Mouse (Mus musculus) hindbrain, embryonic 10.5 days (tissue): ENCODE measurements around the gene Ppia. TPM values are rescaled to one million over a fixed set of nuclear protein-coding genes. Genes with fewer than 3 reads are reported as not detected.
A peak's percentile ranks its signal among the peaks of the same experiment; 100 is the strongest.
"Not testable (repeated sequence)": the region's sequence is repeated elsewhere in the genome, so short reads cannot be mapped to it uniquely, and the experiment has no call there.

ENCODE experiments used
- DNase-seq: peaks from one replicate; pipeline ENCODE4 v3.0.0-alpha.2; 2017; ENCODE audit warnings: low spot score
- H3K27ac ChIP-seq: fragments of 300-500 bp; sonication (generic); 2 replicates; pipeline ENCODE4 v1.5.1; 2016; ENCODE audit warnings: mild to moderate bottlenecking, moderate library complexity
- H3K27me3 ChIP-seq: fragments of 300-500 bp; sonication (generic); 2 replicates; pipeline ENCODE4 v1.6.1; 2016; ENCODE audit warnings: mild to moderate bottlenecking; ENCODE audit not compliant: poor library complexity, insufficient read depth, severe bottlenecking
- H3K36me3 ChIP-seq: fragments of 300-500 bp; sonication (generic); 2 replicates; pipeline ENCODE4 v1.6.1; 2016; ENCODE audit warnings: mild to moderate bottlenecking, moderate library complexity
- H3K4me1 ChIP-seq: fragments of 300-500 bp; sonication (generic); replicated peaks from 2 replicates; pipeline ENCODE4 v1.6.1; 2016; ENCODE audit warnings: mild to moderate bottlenecking
- H3K4me3 ChIP-seq: fragments of 300-500 bp; sonication (generic); 2 replicates; pipeline ENCODE4 v1.5.1; 2016; ENCODE audit warnings: mild to moderate bottlenecking, moderate library complexity
- H3K9me3 ChIP-seq: fragments of 300-500 bp; sonication (generic); 2 replicates; pipeline ENCODE4 v1.6.1; 2016; ENCODE audit warnings: mild to moderate bottlenecking, moderate library complexity
- WGBS: fragments of 180-500 bp; shearing (Covaris S2); methylation state at CpG from one replicate; pipeline ENCODE4 v1.1.7; 2016; 5-methylcytosine and 5-hydroxymethylcytosine counted together
- polyA plus RNA-seq: library from polyadenylated mRNA; unstranded; fragments of >200 nt; fragmentation: Nextera tagmentation; extraction: Ambion mirVana; gene quantifications from 2 replicates; pipeline ENCODE4 v1.2.1, GENCODE M21; 2016

The Ppia gene
- polyA plus RNA-seq, 1 experiment from 2014 or later = 5,657 TPM

GRCm38 (mm10) chr11:6430186-6430585 is 14.9 kb downstream of the Ppia start:
- H3K27ac ChIP-seq = no peak overlapping the region
- peaks cover 98% of the 10 kb centered on the region for H3K36me3 ChIP-seq
- no peaks in the 10 kb centered on the region for H3K27me3 ChIP-seq
- no peaks in the 10 kb centered on the region for H3K9me3 ChIP-seq
- no peaks in the 10 kb centered on the region for H3K4me1 ChIP-seq
- WGBS = 93% methylated on average over 7 of the region's 7 CpGs
- H3K4me3 ChIP-seq = no peak overlapping the region
- no peak for DNase-seq

GRCm38 (mm10) chr11:6436442-6436841 is 21.2 kb downstream of the Ppia start:
- no peaks in the 10 kb centered on the region for H3K9me3 ChIP-seq
- no peak overlapping the region for H3K27ac ChIP-seq
- H3K27me3 ChIP-seq = no peaks in the 10 kb centered on the region
- H3K4me1 ChIP-seq = no peaks in the 10 kb centered on the region
- H3K4me3 ChIP-seq = no peak overlapping the region
- DNase-seq = peak; percentile 42
- WGBS = 68% methylated on average over 8 of the region's 8 CpGs
- peaks cover 96% of the 10 kb centered on the region for H3K36me3 ChIP-seq

GRCm38 (mm10) chr11:6437667-6438066 is 22.4 kb downstream of the Ppia start:
- DNase-seq = no peak
- 93% methylated on average over 2 of the region's 2 CpGs for WGBS
- Histone ChIP-seq H3K27ac (no peak overlapping the region), H3K4me3 (no peak overlapping the region), H3K9me3 (no peaks in the 10 kb centered on the region), H3K36me3 (peaks cover 90% of the 10 kb centered on the region), H3K4me1 (peaks cover 3% of the 10 kb centered on the region; the same call in 1 of the 2 replicates), H3K27me3 (no peaks in the 10 kb centered on the region)

- no peak overlapping the region for H3K27ac ChIP-seq
- H3K36me3 ChIP-seq = peaks cover 65% of the 10 kb centered on the region
- no peak overlapping the region for H3K4me3 ChIP-seq
- no peaks in the 10 kb centered on the region for H3K27me3 ChIP-seq
- no peaks in the 10 kb centered on the region for H3K9me3 ChIP-seq
- peaks cover 10% of the 10 kb centered on the region for H3K4me1 ChIP-seq
- DNase-seq = no peak
- WGBS = 94% methylated on average over 4 of the region's 4 CpGs
Measured at GRCm38 (mm10) chr11:6440171-6440570, 24.9 kb downstream of the Ppia start.

GRCm38 (mm10) chr11:6442566-6442965 is 27.3 kb downstream of the Ppia start:
- peaks cover 41% of the 10 kb centered on the region for H3K36me3 ChIP-seq
- no peak for DNase-seq
- no peak overlapping the region for H3K27ac ChIP-seq
- WGBS = 96% methylated on average over 4 of the region's 4 CpGs
- no peaks in the 10 kb centered on the region for H3K27me3 ChIP-seq
- H3K4me1 ChIP-seq = peaks cover 10% of the 10 kb centered on the region
- H3K9me3 ChIP-seq = no peaks in the 10 kb centered on the region
- H3K4me3 ChIP-seq = no peak overlapping the region

GRCm38 (mm10) chr11:6443102-6443501 is 27.9 kb downstream of the Ppia start:
- DNase-seq = no peak
- H3K27ac ChIP-seq = peak overlapping the region; percentile 99
- peaks cover 10% of the 10 kb centered on the region for H3K4me1 ChIP-seq
- 69% methylated on average over 4 of the region's 4 CpGs for WGBS
- no peaks in the 10 kb centered on the region for H3K9me3 ChIP-seq
- H3K27me3 ChIP-seq = no peaks in the 10 kb centered on the region
- peak overlapping the region; percentile 85 for H3K4me3 ChIP-seq
- peaks cover 36% of the 10 kb centered on the region for H3K36me3 ChIP-seq

- WGBS = under 1% methylated on average over 10 of the region's 10 CpGs
- Histone ChIP-seq H3K4me1 (peaks cover 10% of the 10 kb centered on the region), H3K9me3 (no peaks in the 10 kb centered on the region)
Measured at GRCm38 (mm10) chr11:6443727-6444076, 28.5 kb downstream of the Ppia start.

GRCm38 (mm10) chr11:6444077-6444853 is 29.0 kb downstream of the Ppia start, which contains the start of gene H2afv:
Gene H2afv, minus strand, starts transcription at chr11:6444443.
- Histone ChIP-seq H3K27me3 (no peaks in the 10 kb centered on the region), H3K4me1 (peaks cover 10% of the 10 kb centered on the region), H3K4me3 (peak within 1 kb of the TSS; percentile 85), H3K27ac (peak within 1 kb of the TSS; percentile 99), H3K36me3 (peaks cover 24% of the 10 kb centered on the region), H3K9me3 (no peaks in the 10 kb centered on the region)
- WGBS = under 1% methylated on average over 80 of the region's 80 CpGs
- peak; percentile 99 for DNase-seq

More at GRCm38 (mm10) chr11:6443727-6444076, 28.5 kb downstream of the Ppia start:
- Histone ChIP-seq H3K27me3 (no peaks in the 10 kb centered on the region), H3K36me3 (peaks cover 30% of the 10 kb centered on the region), H3K4me3 (peak overlapping the region; percentile 85), H3K27ac (peak overlapping the region; percentile 99)
- no peak for DNase-seq

- H3K4me3 ChIP-seq = no peak overlapping the region
- H3K36me3 ChIP-seq = peaks cover 15% of the 10 kb centered on the region
- H3K27ac ChIP-seq = peak overlapping the region; percentile 99
- peaks cover 10% of the 10 kb centered on the region for H3K4me1 ChIP-seq
- no peak for DNase-seq
- H3K9me3 ChIP-seq = no peaks in the 10 kb centered on the region
- H3K27me3 ChIP-seq = no peaks in the 10 kb centered on the region
- WGBS = 81% methylated on average over 4 of the region's 4 CpGs
Measured at GRCm38 (mm10) chr11:6445441-6445840, 30.2 kb downstream of the Ppia start.

- no peak overlapping the region for H3K4me3 ChIP-seq
- no peaks in the 10 kb centered on the region for H3K9me3 ChIP-seq
- H3K27ac ChIP-seq = no peak overlapping the region
- DNase-seq = no peak
- H3K27me3 ChIP-seq = no peaks in the 10 kb centered on the region
- peaks cover 10% of the 10 kb centered on the region for H3K4me1 ChIP-seq
- H3K36me3 ChIP-seq = peaks cover 11% of the 10 kb centered on the region
- 91% methylated on average over 7 of the region's 7 CpGs for WGBS
Measured at GRCm38 (mm10) chr11:6445951-6446350, 30.7 kb downstream of the Ppia start.

GRCm38 (mm10) chr11:6447493-6447892 is 32.2 kb downstream of the Ppia start:
- Histone ChIP-seq H3K27me3 (no peaks in the 10 kb centered on the region), H3K27ac (no peak overlapping the region), H3K36me3 (no peaks in the 10 kb centered on the region), H3K4me3 (no peak overlapping the region), H3K9me3 (no peaks in the 10 kb centered on the region), H3K4me1 (peaks cover 9% of the 10 kb centered on the region)
- 91% methylated on average over 4 of the region's 4 CpGs for WGBS
- DNase-seq = no peak

GRCm38 (mm10) chr11:6448155-6448554 is 32.9 kb downstream of the Ppia start:
- not testable (repeated sequence) for H3K27me3 ChIP-seq, H3K4me1 ChIP-seq, H3K27ac ChIP-seq, H3K36me3 ChIP-seq, H3K4me3 ChIP-seq, DNase-seq, H3K9me3 ChIP-seq
- WGBS = 93% methylated on average over 5 of the region's 5 CpGs

- Histone ChIP-seq H3K27ac (no peak overlapping the region), H3K4me1 (no peaks in the 10 kb centered on the region), H3K36me3 (no peaks in the 10 kb centered on the region), H3K27me3 (no peaks in the 10 kb centered on the region), H3K9me3 (no peaks in the 10 kb centered on the region), H3K4me3 (no peak overlapping the region)
- 83% methylated on average over 6 of the region's 6 CpGs for WGBS
- DNase-seq = no peak
Measured at GRCm38 (mm10) chr11:6456083-6456482, 40.8 kb downstream of the Ppia start.
